Mouse (Mus musculus) heart, adult 2 months (tissue): ENCODE data around the gene Cmtm6.

Experiments
- CTCF ChIP-seq: fragments of 200-600 bp; IDR thresholded peaks from 2 replicates; pipeline ENCODE4 v1.8.1; 2022; ENCODE audit warnings: antibody characterized with exemption, mild to moderate bottlenecking, moderate library complexity
- EP300 ChIP-seq: fragments of 200-500 bp; IDR thresholded peaks from 2 replicates; pipeline ENCODE4 v1.6.1; 2011; ENCODE audit warnings: low read depth, low read length, control low read depth; ENCODE audit not compliant: insufficient read depth

DNA sequence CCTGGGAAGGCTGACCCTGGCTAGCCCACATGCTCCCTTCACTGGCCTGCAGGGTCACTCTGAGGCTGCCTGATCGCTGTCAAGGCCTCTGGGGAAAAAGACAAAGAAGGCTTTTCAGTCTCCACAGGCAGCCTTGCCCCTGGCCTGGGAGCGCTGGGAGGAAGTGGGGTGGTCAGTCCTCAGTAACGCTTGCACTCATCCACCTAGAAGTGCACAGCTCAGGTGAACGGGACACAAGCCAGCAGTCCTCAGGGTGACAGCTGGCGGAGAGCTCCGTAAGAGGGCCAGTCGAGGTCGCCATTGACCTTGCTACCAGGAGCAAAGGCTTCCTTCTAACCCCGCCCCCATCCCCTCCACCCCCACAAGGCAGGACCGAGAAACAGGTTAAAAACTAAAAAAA, 37.1 kb downstream of the Cmtm6 start:
- TF ChIP-seq EP300 (no peak), CTCF (no peak)
